Comparison of ENCODE assay signal across 8 mouse cellular contexts in genomic region chr7:64873266-64873665, GRCm38 (mm10). TPM values are rescaled to one million over a fixed set of nuclear protein-coding genes. Genes with fewer than 3 reads are reported as not detected.
DNase-seq lines count a peak whose midpoint lies in the region; ATAC-seq and TF ChIP-seq lines count a peak whose summit lies in the region.

No protein-coding gene starts in this region.

- H3K9me3 ChIP-seq in liver, embryonic 13.5 days (replicated peaks), result no peaks in the 10 kb centered on the region

- peaks cover 9% of the 10 kb centered on the region for H3K4me1 ChIP-seq in cerebellum, adult 2 months (ENCODE audit: control insufficient read depth, insufficient read depth, low read length)
- peaks cover 22% of the 10 kb centered on the region for H3K4me1 ChIP-seq in liver, embryonic 13.5 days (replicated peaks)

- no peaks in the 10 kb centered on the region for H3K36me3 ChIP-seq in liver, embryonic 13.5 days

- 25% methylated on average over 11 of the region's 11 CpGs for WGBS in cerebellum, adult 2 months
- WGBS in liver, embryonic 13.5 days (ENCODE audit: insufficient replicate concordance), result 41% methylated on average over 11 of the region's 11 CpGs

- ATAC-seq in liver, embryonic 13.5 days (ENCODE audit: low read depth), result no peak

- no peak for TF ChIP-seq POLR2A in cerebellum, adult 2 months (IDR thresholded peaks at IDR 0.05; ENCODE audit: borderline replicate concordance, insufficient read depth, low read length)

- no peak for TF ChIP-seq CTCF in cerebellum, adult 2 months (IDR thresholded peaks at IDR 0.05; ENCODE audit: borderline replicate concordance, insufficient read depth, low read depth, low read length)

- DNase-seq in cerebellum, adult 2 months, result no peak
- no peak for DNase-seq in cerebellum, adult 9-10 months
- peak; percentile 5 for DNase-seq in urinary bladder, postnatal 14 days (ENCODE audit: low spot score)
- DNase-seq in urinary bladder, adult 2 months (ENCODE audit: low spot score), result no peak
- DNase-seq in liver, embryonic 13.5 days, result no peak
- DNase-seq in thymus, postnatal 4 days, result peak; percentile 24
- DNase-seq in cerebellum, adult 9-11 months, result no peak
- no peak for DNase-seq in adrenal gland, adult 18-20 months (ENCODE audit: low spot score in 2 of 2)

- no peaks in the 10 kb centered on the region for H3K27me3 ChIP-seq in cerebellum, adult 2 months (ENCODE audit: control insufficient read depth, insufficient read depth, low read length)
- H3K27me3 ChIP-seq in liver, embryonic 13.5 days, result no peaks in the 10 kb centered on the region; the same call in 1 of the 2 replicates

- H3K4me2 ChIP-seq in liver, embryonic 13.5 days, result peak overlapping the region; percentile 88

- H3K4me3 ChIP-seq in cerebellum, adult 2 months (replicated peaks; ENCODE audit: insufficient read depth, low read depth, low read length), result peak overlapping the region; percentile 36
- peak overlapping the region; percentile 89 for H3K4me3 ChIP-seq in liver, embryonic 13.5 days (replicated peaks)

- no peak overlapping the region for H3K27ac ChIP-seq in cerebellum, adult 2 months (ENCODE audit: insufficient read depth, low read length)
- no peak overlapping the region for H3K27ac ChIP-seq in liver, embryonic 13.5 days

- peak overlapping the region; percentile 39; the same call in 1 of the 2 replicates for H3K9ac ChIP-seq in liver, embryonic 13.5 days

RNA-seq across cellular contexts. Expression of gene Nsmce3, which starts 0.5 kb away (rescaled TPM):
- 6.6 and 6.8 TPM in 2 replicates for polyA plus RNA-seq in cerebellum, adult 2 months (2012; rRNA removed)
- polyA plus RNA-seq in urinary bladder, adult 2 months (2012; rRNA removed), result 5.7 and 6.0 TPM in 2 replicates
- polyA plus RNA-seq in liver, embryonic 13.5 days (2015; fragmentation: Nextera tagmentation; extraction: Ambion mirVana), result 6.4 and 6.7 TPM in 2 replicates
- total RNA-seq in adrenal gland, adult 18-20 months (2021), result 1 to 10 TPM; 7.1 to 7.8 TPM

Comparison
In these comparisons a context has a peak if more than half of its experiments do, and no peak if none do; other contexts are left out.
1. DNase-seq: peak in urinary bladder, postnatal 14 days (single experiment) and thymus, postnatal 4 days (single experiment); none in cerebellum, adult 2 months (0 of 2), cerebellum, adult 9-10 months (single experiment), urinary bladder, adult 2 months (single experiment), liver, embryonic 13.5 days (single experiment), cerebellum, adult 9-11 months (single experiment) and adrenal gland, adult 18-20 months (0 of 2).